Mouse (Mus musculus): ENCODE measurements around the gene Il1rn. TPM values are rescaled to one million over a fixed set of nuclear protein-coding genes. Genes with fewer than 3 reads are reported as not detected.

The Il1rn gene
- polyA plus RNA-seq, 1 experiment = not detected

DNA sequence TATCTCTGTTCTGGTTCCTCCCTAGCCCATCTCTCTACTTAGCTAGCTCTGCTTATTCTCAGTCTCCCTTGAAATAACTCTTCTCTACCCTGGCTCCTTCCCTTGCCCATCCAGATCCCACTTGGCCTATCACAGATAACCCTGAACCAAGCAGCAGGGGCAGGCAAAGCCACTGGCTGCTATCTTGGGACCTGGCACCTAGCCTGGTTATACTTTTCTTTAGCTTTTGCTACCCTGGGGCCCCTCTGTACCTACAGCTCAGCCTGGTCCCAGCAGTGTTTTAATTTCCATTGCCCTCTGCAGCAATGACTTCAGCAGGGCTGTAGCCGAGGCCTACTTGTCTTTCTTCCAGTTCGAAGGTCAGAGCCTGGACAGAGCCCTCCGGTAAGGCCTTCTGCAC, 64.1 kb downstream of the Il1rn start:
- no peak overlapping the region for H3K27ac ChIP-seq (ENCODE audit: insufficient read depth, low read length)
- WGBS = 94% methylated on average over 3 of the region's 3 CpGs
- H3K4me1 ChIP-seq (ENCODE audit: control insufficient read depth, insufficient read depth, low read length) = no peaks in the 10 kb centered on the region
- no peak for DNase-seq
- no peak overlapping the region for H3K4me3 ChIP-seq (replicated peaks; ENCODE audit: insufficient read depth, low read depth, low read length)
- no peaks in the 10 kb centered on the region for H3K27me3 ChIP-seq (ENCODE audit: control insufficient read depth, insufficient read depth, low read length)
- TF ChIP-seq CTCF (IDR thresholded peaks at IDR 0.05; ENCODE audit: borderline replicate concordance, insufficient read depth, low read depth, low read length) (no peak), POLR2A (IDR thresholded peaks at IDR 0.05; ENCODE audit: borderline replicate concordance, insufficient read depth, low read length) (no peak)

Other genes starting within 250 kb of the Il1rn start
- not detected in 2 replicates for gene Tbpl2, start 240.3 kb upstream of the Il1rn start, polyA plus RNA-seq (2012; rRNA removed)
- gene Il1f8, start 183.7 kb upstream of the Il1rn start, polyA plus RNA-seq (2012; rRNA removed) = not detected in 2 replicates
- 0.10 TPM in 1 of 2 replicates, not detected in the other for gene Il1f9, start 150.4 kb upstream of the Il1rn start, polyA plus RNA-seq (2012; rRNA removed)
- not detected in 2 replicates for gene Il1f6, start 121.4 kb upstream of the Il1rn start, polyA plus RNA-seq (2012; rRNA removed)
- not detected in 2 replicates for gene Il1f5, start 59.9 kb upstream of the Il1rn start, polyA plus RNA-seq (2012; rRNA removed)
- gene Il1f10, start 45.7 kb upstream of the Il1rn start, polyA plus RNA-seq (2012; rRNA removed) = not detected in 2 replicates
- 0.30 and 0.79 TPM in 2 replicates for gene Psd4, start 30.7 kb downstream of the Il1rn start, polyA plus RNA-seq (2012; rRNA removed)
- 2.9 and 3.6 TPM in 2 replicates for gene Pax8, start 138.7 kb downstream of the Il1rn start, polyA plus RNA-seq (2012; rRNA removed)